Mouse (Mus musculus) testis, adult 2 months (tissue): ENCODE measurements around the gene Abhd18. TPM values are rescaled to one million over a fixed set of nuclear protein-coding genes. Genes with fewer than 3 reads are reported as not detected.

Experiments
- H3K27ac ChIP-seq: fragments of 200-500 bp; 2 replicates; pipeline ENCODE4 v1.5.1; 2012; ENCODE audit warnings: low read depth, low read length; ENCODE audit not compliant: control insufficient read depth, insufficient read depth
- H3K27me3 ChIP-seq: fragments of 200-500 bp; 2 replicates; pipeline ENCODE4 v1.6.1; 2012; ENCODE audit warnings: mild to moderate bottlenecking, low read length, moderate library complexity; ENCODE audit not compliant: control insufficient read depth, insufficient read depth
- H3K36me3 ChIP-seq: fragments of 200-500 bp; 2 replicates; pipeline ENCODE4 v1.6.1; 2012; ENCODE audit warnings: mild to moderate bottlenecking, low read length; ENCODE audit not compliant: control insufficient read depth, insufficient read depth
- H3K4me1 ChIP-seq: fragments of 200-500 bp; 2 replicates; pipeline ENCODE4 v1.6.1; 2012; ENCODE audit warnings: low read length; ENCODE audit not compliant: control insufficient read depth, insufficient read depth
- H3K4me3 ChIP-seq: fragments of 200-500 bp; 2 replicates; pipeline ENCODE4 v1.5.1; 2012; ENCODE audit warnings: low read depth, mild to moderate bottlenecking, low read length, moderate library complexity, mixed read lengths; ENCODE audit not compliant: control insufficient read depth
- CTCF ChIP-seq: fragments of 200-500 bp; IDR thresholded peaks from 2 replicates; pipeline ENCODE4 v1.5.1; 2012; ENCODE audit warnings: low read depth, mild to moderate bottlenecking, inconsistent platforms, low read length, moderate library complexity; ENCODE audit not compliant: control insufficient read depth, insufficient read depth, insufficient replicate concordance
- POLR2A ChIP-seq: fragments of 200-500 bp; IDR thresholded peaks from 2 replicates; pipeline ENCODE4 v1.6.1; 2012; ENCODE audit warnings: low read depth, mild to moderate bottlenecking, inconsistent platforms, low read length, moderate library complexity; ENCODE audit not compliant: control insufficient read depth
- polyA plus RNA-seq: library from polyadenylated mRNA; depleted of rRNA; stranded (reverse); fragments of >200 nt; gene quantifications from 2 replicates; pipeline ENCODE4 v1.2.3, GENCODE M21; 2012; rRNA removed

Abhd18 gene
- polyA plus RNA-seq, 1 experiment = 8.7 TPM

GRCm38 (mm10) chr3:40952606-40953005 is 105.8 kb downstream of the Abhd18 start:
- Histone ChIP-seq H3K27ac (no peak overlapping the region), H3K36me3 (no peaks in the 10 kb centered on the region; the same call in 1 of the 2 replicates), H3K27me3 (no peaks in the 10 kb centered on the region), H3K4me1 (peaks cover 6% of the 10 kb centered on the region), H3K4me3 (no peak overlapping the region)
- TF ChIP-seq CTCF = no peak
- no peak for TF ChIP-seq POLR2A

GRCm38 (mm10) chr3:40954792-40955191 is 108.0 kb downstream of the Abhd18 start:
- Histone ChIP-seq H3K27me3 (no peaks in the 10 kb centered on the region), H3K4me3 (no peak overlapping the region), H3K27ac (no peak overlapping the region), H3K4me1 (no peaks in the 10 kb centered on the region; the same call in none of the 2 replicates), H3K36me3 (no peaks in the 10 kb centered on the region; the same call in 1 of the 2 replicates)
- no peak for TF ChIP-seq CTCF
- no peak for TF ChIP-seq POLR2A

GRCm38 (mm10) chr3:40958831-40959230 is 112.1 kb downstream of the Abhd18 start:
- Histone ChIP-seq H3K36me3 (no peaks in the 10 kb centered on the region), H3K4me3 (no peak overlapping the region), H3K4me1 (no peaks in the 10 kb centered on the region), H3K27me3 (no peaks in the 10 kb centered on the region), H3K27ac (no peak overlapping the region)
- TF ChIP-seq CTCF = no peak

- Histone ChIP-seq H3K27me3 (no peaks in the 10 kb centered on the region), H3K36me3 (no peaks in the 10 kb centered on the region), H3K27ac (no peak overlapping the region), H3K4me3 (no peak overlapping the region), H3K4me1 (no peaks in the 10 kb centered on the region)
- TF ChIP-seq CTCF = no peak
- no peak for TF ChIP-seq POLR2A
Observed at GRCm38 (mm10) chr3:40980758-40981157, 134.0 kb downstream of the Abhd18 start.

GRCm38 (mm10) chr3:40987539-40987938 is 140.8 kb downstream of the Abhd18 start:
- Histone ChIP-seq H3K27me3 (no peaks in the 10 kb centered on the region), H3K27ac (no peak overlapping the region), H3K4me1 (no peaks in the 10 kb centered on the region), H3K4me3 (no peak overlapping the region), H3K36me3 (no peaks in the 10 kb centered on the region; the same call in 1 of the 2 replicates)
- no peak for TF ChIP-seq CTCF
- no peak for TF ChIP-seq POLR2A

Other genes with a start within 250 kb of the Abhd18 start
- gene Slc25a31, start 138.1 kb upstream of the Abhd18 start, polyA plus RNA-seq = 25.2 and 30.0 TPM in 2 replicates
- 216 and 222 TPM in 2 replicates for gene Hspa4l, start 102.5 kb upstream of the Abhd18 start, polyA plus RNA-seq
- gene Plk4, start 47.0 kb upstream of the Abhd18 start, polyA plus RNA-seq = 35.2 and 40.1 TPM in 2 replicates
- gene Mfsd8, start 84 bp upstream of the Abhd18 start, polyA plus RNA-seq = 1.6 and 1.9 TPM in 2 replicates
- 120 and 145 TPM in 2 replicates for gene 1700034I23Rik, start 55.6 kb downstream of the Abhd18 start, polyA plus RNA-seq
- gene Larp1b, start 102.9 kb downstream of the Abhd18 start, polyA plus RNA-seq = 114 and 127 TPM in 2 replicates
- gene Pgrmc2, start 236.1 kb downstream of the Abhd18 start, polyA plus RNA-seq = 36.1 and 40.1 TPM in 2 replicates